Mouse (Mus musculus): ENCODE measurements around the gene Pfn1.

- TF ChIP-seq CTCF (IDR thresholded peaks at IDR 0.05; ENCODE audit: low read depth, low read length) (no peak), POLR2A (IDR thresholded peaks at IDR 0.05; ENCODE audit: insufficient read depth, low read length) (no peak)
Observed at GRCm38 (mm10) chr11:70653345-70654197, 873 bp downstream of the Pfn1 start.

Data from ES-Bruce4 (cell line).